Mouse (Mus musculus) kidney, postnatal 0 days (tissue): ENCODE measurements around the gene Fut1. TPM values are rescaled to one million over a fixed set of nuclear protein-coding genes. Genes with fewer than 3 reads are reported as not detected.

Experiments
- ATAC-seq: fragments of 200-750 bp; cut with Nextera tagmentation; replicated peaks from 2 replicates; pipeline ENCODE4 v1.8.0; 2017; ENCODE audit warnings: low read depth, moderate number of reproducible peaks, moderate TSS enrichment, moderate library complexity; ENCODE audit not compliant: low FRiP score
- DNase-seq: peaks from one replicate; pipeline ENCODE4 v3.0.0-alpha.2; 2016; ENCODE audit warnings: low spot score
- H3K27ac ChIP-seq: fragments of 300-500 bp; sonication (generic); 2 replicates; pipeline ENCODE4 v1.5.1; 2014; ENCODE audit warnings: mild to moderate bottlenecking
- H3K27me3 ChIP-seq: fragments of 300-500 bp; sonication (generic); 2 replicates; pipeline ENCODE4 v1.6.1; 2014; ENCODE audit warnings: low read length, mixed read lengths; ENCODE audit not compliant: insufficient read depth
- H3K36me3 ChIP-seq: fragments of 300-500 bp; sonication (generic); 2 replicates; pipeline ENCODE4 v1.6.1; 2014; ENCODE audit warnings: low read length, mixed read lengths; ENCODE audit not compliant: insufficient read depth
- H3K4me1 ChIP-seq: fragments of 300-500 bp; sonication (generic); replicated peaks from 2 replicates; pipeline ENCODE4 v1.6.1; 2014; ENCODE audit warnings: antibody characterized with exemption, low read length, mixed read lengths; ENCODE audit not compliant: insufficient read depth
- H3K4me2 ChIP-seq: fragments of 300-500 bp; sonication (generic); 2 replicates; pipeline ENCODE4 v1.6.1; 2014; ENCODE audit warnings: mild to moderate bottlenecking, low read length, moderate library complexity, mixed read lengths
- H3K4me3 ChIP-seq: fragments of 300-500 bp; sonication (generic); replicated peaks from 2 replicates; pipeline ENCODE4 v1.5.1; 2014; ENCODE audit warnings: low read depth, low read length
- H3K9ac ChIP-seq: fragments of 300-500 bp; sonication (generic); 2 replicates; pipeline ENCODE4 v1.6.1; 2014; ENCODE audit warnings: low read depth, low read length
- H3K9me3 ChIP-seq: fragments of 300-500 bp; sonication (generic); replicated peaks from 2 replicates; pipeline ENCODE4 v1.6.1; 2016; ENCODE audit warnings: low read length, inconsistent platforms, mixed read lengths
- CTCF ChIP-seq: IDR thresholded peaks from 2 replicates; pipeline ENCODE4 v1.5.1; 2016; ENCODE audit warnings: antibody characterized with exemption, low read depth, mild to moderate bottlenecking, moderate library complexity
- WGBS: fragments of 180-500 bp; shearing (Covaris S2); extraction: QIAGEN DNeasy Blood & Tissue Kit; methylation state at CpG from one replicate; pipeline ENCODE4 v1.1.7; 2014; 5-methylcytosine and 5-hydroxymethylcytosine counted together
- polyA plus RNA-seq: library from polyadenylated mRNA; unstranded; fragments of >200 nt; fragmentation: Nextera tagmentation; extraction: Ambion mirVana; gene quantifications from 2 replicates; pipeline ENCODE4 v1.2.1, GENCODE M21; 2015

The Fut1 gene
- polyA plus RNA-seq, 1 experiment from 2014 or later = 0.26 TPM

DNA sequence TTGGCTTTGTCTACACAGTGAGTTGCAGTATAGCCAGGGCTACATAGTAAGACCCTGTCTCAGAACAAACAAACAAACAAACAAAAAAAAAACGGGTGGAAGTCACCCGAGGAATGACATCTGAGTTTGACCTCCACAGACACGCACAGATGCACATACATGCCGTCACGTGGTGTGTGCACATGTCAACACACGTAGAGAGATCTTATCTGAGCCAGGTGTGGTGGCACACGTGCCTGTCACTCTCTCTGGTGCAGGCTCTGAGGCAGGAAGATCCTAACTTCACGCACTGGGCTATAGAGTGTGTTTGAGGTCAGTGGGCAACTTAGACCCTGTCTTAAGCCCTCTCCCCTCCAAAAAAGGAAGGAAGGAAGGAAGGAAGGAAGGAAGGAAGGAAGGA, 43.1 kb upstream of the Fut1 start:
- no peaks in the 10 kb centered on the region for H3K9me3 ChIP-seq
- peak overlapping the region; percentile 15; the same call in 1 of the 2 replicates for H3K4me3 ChIP-seq
- peak overlapping the region; percentile 41 for H3K4me2 ChIP-seq
- H3K4me1 ChIP-seq = peaks cover 33% of the 10 kb centered on the region
- no peak for ATAC-seq
- WGBS = 44% methylated on average over 8 of the region's 8 CpGs
- no peak for TF ChIP-seq CTCF
- H3K27ac ChIP-seq = peak overlapping the region; percentile 85
- no peak overlapping the region for H3K9ac ChIP-seq
- H3K27me3 ChIP-seq = no peaks in the 10 kb centered on the region
- DNase-seq = no peak
- peaks cover 18% of the 10 kb centered on the region; the same call in 1 of the 2 replicates for H3K36me3 ChIP-seq

DNA sequence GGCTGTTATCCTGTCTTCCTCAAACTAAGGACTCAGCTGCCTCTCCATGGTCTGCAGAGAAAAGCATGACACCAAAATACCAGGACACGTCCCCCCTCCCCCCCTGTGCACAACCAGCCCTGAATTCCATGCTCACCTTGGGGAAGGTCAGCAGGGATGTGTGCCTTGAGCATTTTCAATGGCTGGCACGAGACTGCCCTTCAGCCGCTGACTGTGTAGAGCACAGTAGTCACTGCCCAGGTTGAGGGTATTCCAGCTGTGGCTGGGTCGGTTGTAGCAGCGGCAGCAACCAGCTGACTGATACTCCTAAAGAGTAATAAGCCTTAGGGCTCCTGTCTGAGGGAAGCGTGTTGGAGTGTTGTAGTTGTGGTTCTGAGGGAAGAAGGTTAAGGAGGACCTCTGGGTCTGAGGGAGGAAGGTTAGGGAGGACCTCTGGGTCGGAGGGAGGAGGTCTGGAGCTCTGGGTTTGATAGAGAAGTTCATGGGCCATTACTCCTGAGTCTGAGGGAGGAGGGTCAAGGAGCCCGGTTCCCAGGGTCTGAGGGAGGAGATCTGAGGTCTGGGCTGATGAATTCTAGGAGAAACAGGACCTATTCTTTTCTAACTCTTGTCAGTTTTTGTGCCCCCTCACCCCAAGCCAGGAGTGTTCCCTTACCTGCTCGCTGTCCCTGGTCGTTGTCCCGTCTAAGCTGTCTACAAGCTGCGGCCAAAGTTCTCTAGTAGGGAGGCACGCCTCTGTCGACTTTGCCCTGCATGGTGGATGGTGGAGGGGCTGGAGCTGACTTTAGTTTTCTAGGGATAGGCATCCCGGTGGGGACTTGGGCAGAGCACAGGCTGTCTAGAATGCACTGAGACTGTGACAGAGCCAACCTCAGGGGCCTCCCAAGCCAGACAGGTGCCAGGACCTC, 42.4 kb upstream of the Fut1 start:
- H3K9ac ChIP-seq = peak overlapping the region; percentile 35; the same call in 1 of the 2 replicates
- DNase-seq (peak; percentile 60), ATAC-seq (peak; percentile 65)
- peak overlapping the region; percentile 15 for H3K4me3 ChIP-seq
- WGBS = 46% methylated on average over 15 of the region's 15 CpGs
- H3K27me3 ChIP-seq = no peaks in the 10 kb centered on the region
- peaks cover 18% of the 10 kb centered on the region; the same call in 1 of the 2 replicates for H3K36me3 ChIP-seq
- peak overlapping the region; percentile 41 for H3K4me2 ChIP-seq
- H3K9me3 ChIP-seq = no peaks in the 10 kb centered on the region
- H3K4me1 ChIP-seq = peaks cover 33% of the 10 kb centered on the region
- peak overlapping the region; percentile 85 for H3K27ac ChIP-seq
- TF ChIP-seq CTCF = no peak

DNA sequence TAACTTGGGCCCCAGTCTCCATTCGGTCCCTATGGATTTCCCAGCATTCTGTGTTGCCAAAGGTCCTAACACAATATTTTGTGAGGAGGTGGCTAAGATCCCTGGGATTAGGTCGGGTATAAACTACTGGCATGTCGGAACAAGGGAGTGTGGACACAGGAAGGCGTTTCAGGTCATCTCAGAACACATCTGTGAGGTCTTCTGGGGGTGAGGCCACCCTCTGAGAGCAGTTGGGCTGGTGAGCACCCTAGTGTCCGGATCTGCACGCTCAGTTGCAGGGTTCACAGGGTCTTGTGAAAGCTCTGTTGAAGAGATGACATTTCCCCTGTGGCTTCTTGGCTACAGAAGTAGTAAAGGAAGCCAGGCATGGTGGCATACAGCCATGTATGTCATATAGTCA, 31.2 kb upstream of the Fut1 start:
- WGBS = 89% methylated on average over 6 of the region's 6 CpGs
- Histone ChIP-seq H3K4me3 (no peak overlapping the region), H3K27ac (no peak overlapping the region), H3K36me3 (peaks cover 16% of the 10 kb centered on the region), H3K4me1 (0 out of 2 replicates have a peak, but pooled peaks cover 3% of the 10 kb centered on the region), H3K9me3 (no peaks in the 10 kb centered on the region), H3K9ac (no peak overlapping the region), H3K27me3 (no peaks in the 10 kb centered on the region), H3K4me2 (no peak overlapping the region)
- ATAC-seq (no peak), DNase-seq (no peak)
- no peak for TF ChIP-seq CTCF

DNA sequence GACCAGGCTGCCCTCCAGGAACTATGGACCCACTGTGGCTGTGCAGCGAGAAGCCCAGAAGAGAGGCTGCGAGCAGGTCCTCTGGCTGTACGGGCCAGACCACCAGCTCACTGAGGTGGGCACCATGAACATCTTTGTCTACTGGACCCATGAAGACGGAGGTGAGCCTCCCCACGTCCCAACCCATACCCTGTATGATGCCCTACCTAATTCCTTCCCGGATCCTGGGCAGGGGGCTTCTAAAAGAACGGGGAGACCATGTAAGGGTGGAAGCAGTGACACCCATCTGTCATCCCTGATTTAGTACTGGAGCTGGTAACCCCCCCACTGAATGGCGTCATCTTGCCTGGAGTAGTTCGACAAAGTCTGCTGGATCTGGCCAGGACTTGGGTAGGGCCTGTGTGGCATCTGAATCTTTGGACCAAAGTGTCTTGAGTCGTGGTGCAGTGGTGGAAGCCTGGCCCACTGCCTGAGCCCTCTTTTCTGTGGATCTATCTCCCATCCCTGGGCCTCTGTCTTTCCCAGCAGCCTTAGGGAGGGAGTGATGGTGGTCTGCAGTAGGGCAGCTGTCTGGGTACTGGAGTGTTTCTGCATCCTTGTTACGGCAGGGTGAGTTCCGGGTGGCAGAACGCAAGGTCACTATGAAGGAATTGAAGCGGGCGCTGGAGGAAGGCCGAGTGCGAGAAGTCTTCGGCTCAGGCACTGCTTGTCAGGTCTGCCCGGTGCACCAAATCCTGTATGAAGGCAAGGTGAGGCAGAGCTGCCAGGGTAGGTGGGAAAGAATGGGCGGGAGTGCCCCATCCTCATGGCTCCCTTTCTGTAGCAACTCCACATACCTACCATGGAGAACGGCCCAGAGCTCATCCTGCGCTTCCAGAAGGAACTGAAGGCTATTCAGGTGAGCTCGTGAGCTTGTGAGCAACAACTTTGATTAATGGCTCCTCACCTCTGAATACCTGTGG, 29.2 kb upstream of the Fut1 start:
- Histone ChIP-seq H3K9ac (no peak overlapping the region), H3K4me3 (no peak overlapping the region), H3K9me3 (no peaks in the 10 kb centered on the region), H3K36me3 (peaks cover 16% of the 10 kb centered on the region), H3K4me1 (0 out of 2 replicates have a peak, but pooled peaks cover 3% of the 10 kb centered on the region), H3K27me3 (no peaks in the 10 kb centered on the region), H3K27ac (no peak overlapping the region), H3K4me2 (no peak overlapping the region)
- no peak for ATAC-seq
- TF ChIP-seq CTCF = no peak
- DNase-seq = no peak
- 86% methylated on average over 23 of the region's 23 CpGs for WGBS

DNA sequence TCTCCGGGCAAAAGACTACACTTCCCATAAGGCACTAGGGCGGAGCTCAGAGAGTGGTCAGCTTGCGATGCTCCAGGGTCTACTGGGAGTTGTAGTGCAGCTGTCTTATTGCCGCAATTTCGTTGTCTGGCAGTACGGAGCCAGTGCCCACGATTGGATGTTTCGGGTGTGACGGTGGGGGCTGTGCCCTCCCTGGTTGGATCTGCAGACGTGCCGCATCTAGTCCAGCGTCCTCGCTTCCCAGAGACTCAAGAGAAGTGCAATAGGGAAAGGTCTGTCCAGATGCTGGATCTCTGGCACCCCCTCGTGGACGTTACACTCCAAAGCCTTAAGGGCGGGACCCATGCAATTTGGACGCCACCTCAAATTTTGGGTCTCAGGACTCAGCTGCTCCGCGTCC, 27.9 kb upstream of the Fut1 start:
- peak overlapping the region; percentile 12; the same call in 1 of the 2 replicates for H3K4me3 ChIP-seq
- no peak overlapping the region for H3K27ac ChIP-seq
- 0 out of 2 replicates have a peak, but pooled peaks cover 3% of the 10 kb centered on the region for H3K4me1 ChIP-seq
- 2% methylated on average over 19 of the region's 19 CpGs for WGBS
- peak; percentile 95 for ATAC-seq
- no peak overlapping the region for H3K9ac ChIP-seq
- TF ChIP-seq CTCF = peak; percentile 96
- H3K9me3 ChIP-seq = no peaks in the 10 kb centered on the region
- DNase-seq = peak; percentile 98
- H3K4me2 ChIP-seq = peak overlapping the region; percentile 54
- H3K36me3 ChIP-seq = peaks cover 16% of the 10 kb centered on the region
- no peaks in the 10 kb centered on the region for H3K27me3 ChIP-seq

DNA sequence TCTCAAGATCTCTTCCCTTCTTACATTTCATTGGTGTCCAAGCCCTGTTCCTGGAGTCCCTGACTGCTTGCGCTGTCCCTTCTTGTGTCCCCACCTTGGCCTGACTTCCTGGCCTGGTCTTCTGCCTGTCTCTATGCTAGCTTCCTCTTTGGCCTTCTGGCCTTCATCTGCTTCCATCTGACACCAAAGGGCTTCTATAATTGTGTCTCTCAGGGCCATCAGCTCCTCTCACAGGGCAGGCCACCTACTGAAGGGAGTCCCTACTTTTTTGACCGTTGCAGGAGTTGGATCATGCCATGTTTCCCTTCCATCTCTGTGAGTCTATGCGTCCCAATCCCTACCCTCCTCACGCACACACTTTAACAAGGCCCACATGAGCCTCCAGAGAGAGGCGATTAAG, 27.2 kb upstream of the Fut1 start:
- no peak overlapping the region for H3K4me2 ChIP-seq
- ATAC-seq = no peak

More for the DNA sequence above, 27.2 kb upstream of the Fut1 start:
- peaks cover 12% of the 10 kb centered on the region for H3K36me3 ChIP-seq
- 0 out of 2 replicates have a peak, but pooled peaks cover 3% of the 10 kb centered on the region for H3K4me1 ChIP-seq
- no peaks in the 10 kb centered on the region for H3K27me3 ChIP-seq
- H3K27ac ChIP-seq = no peak overlapping the region
- no peak for TF ChIP-seq CTCF
- no peak for DNase-seq
- H3K4me3 ChIP-seq = no peak overlapping the region
- H3K9me3 ChIP-seq = no peaks in the 10 kb centered on the region
- WGBS = 96% methylated on average over 5 of the region's 5 CpGs
- H3K9ac ChIP-seq = no peak overlapping the region
